Mouse (Mus musculus): ENCODE measurements at regions not wholly inside any gene's neighbourhood (a gene's known extent, or its start where the extent isn't known, plus 50 kb on each side); places are given as distances from the start of the nearest gene placed in this dataset.

DNA sequence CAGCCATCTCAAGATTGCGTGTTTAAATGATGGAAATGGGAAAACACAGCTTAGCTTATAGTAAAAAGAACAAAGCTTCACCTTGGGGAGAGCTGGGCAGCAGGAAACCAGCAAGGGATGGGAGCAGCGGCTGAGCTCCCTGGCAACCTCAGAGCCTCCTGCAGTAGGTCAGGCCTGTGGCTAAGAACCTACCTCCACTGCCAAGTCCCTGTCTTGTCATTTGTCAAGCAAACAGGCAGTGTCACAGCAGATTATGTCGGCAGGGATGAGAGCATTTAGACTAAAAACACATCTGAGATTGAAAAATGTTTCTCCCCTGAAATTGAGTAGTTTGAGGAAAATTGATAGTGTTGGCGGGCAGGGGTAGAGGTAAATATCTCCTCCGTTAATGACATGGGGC, 214.8 kb downstream of the Abcc12 start:
- Histone ChIP-seq H3K27me3 (replicated peaks) (peaks cover 2% of the 10 kb centered on the region), H3K36me3 (replicated peaks; ENCODE audit: low read length) (no peaks in the 10 kb centered on the region), H3K4me1 (no peaks in the 10 kb centered on the region), H3K4me3 (replicated peaks) (no peak overlapping the region), H3K9me3 (no peaks in the 10 kb centered on the region)
- TF ChIP-seq FLI1 (IDR thresholded peaks at IDR 0.05; ENCODE audit: low read length), result no peak

DNA sequence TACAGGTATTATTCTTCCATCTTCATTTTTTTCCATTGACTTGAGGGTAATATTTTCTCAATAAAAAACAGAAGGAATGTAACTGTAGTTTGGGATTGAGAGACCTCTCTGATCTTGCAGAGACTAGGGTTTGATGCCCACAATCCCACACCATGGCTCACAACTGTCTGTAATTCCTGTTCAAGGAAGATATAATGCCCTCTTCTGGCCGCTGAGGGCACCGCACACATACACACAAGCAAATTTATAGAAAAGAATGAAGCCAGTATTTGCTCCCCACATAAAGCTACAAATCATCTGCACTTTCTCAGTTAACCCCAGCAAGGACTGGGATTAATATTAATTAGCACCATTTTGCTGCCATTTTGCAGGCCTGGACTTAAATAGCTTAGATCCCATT, 215.6 kb downstream of the Abcc12 start:
- Histone ChIP-seq H3K4me1 (no peaks in the 10 kb centered on the region), H3K4me3 (replicated peaks) (no peak overlapping the region), H3K9me3 (no peaks in the 10 kb centered on the region), H3K36me3 (replicated peaks; ENCODE audit: low read length) (no peaks in the 10 kb centered on the region), H3K27me3 (replicated peaks) (peaks cover 2% of the 10 kb centered on the region)
- TF ChIP-seq FLI1 (IDR thresholded peaks at IDR 0.05; ENCODE audit: low read length), result no peak
- TF ChIP-seq GATA1 (IDR thresholded peaks at IDR 0.05; ENCODE audit: borderline replicate concordance, low read length), result no peak

DNA sequence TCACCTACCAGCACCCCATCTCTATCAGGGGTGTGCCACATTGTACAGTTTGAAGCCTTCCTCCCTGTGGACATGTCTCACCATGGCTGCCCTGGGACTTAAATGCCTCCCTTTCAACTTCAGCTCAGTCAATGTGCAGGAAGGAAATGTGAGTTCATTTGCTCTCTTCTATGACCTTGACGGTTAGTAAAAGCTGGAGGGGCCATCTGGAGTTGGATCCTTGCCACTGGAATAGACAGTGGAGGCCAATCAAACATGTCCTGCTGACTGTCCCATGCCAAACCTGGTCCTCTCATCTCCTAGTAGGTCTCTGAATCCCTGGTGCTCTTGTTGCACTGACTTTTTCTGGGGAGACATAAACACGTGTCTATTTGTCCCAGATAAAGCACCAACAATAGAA, 220.2 kb downstream of the Abcc12 start:
- Histone ChIP-seq H3K9me3 (no peaks in the 10 kb centered on the region), H3K36me3 (replicated peaks; ENCODE audit: low read length) (no peaks in the 10 kb centered on the region), H3K4me3 (replicated peaks) (no peak overlapping the region), H3K4me1 (no peaks in the 10 kb centered on the region), H3K27me3 (replicated peaks) (peaks cover 2% of the 10 kb centered on the region)
- TF ChIP-seq FLI1 (IDR thresholded peaks at IDR 0.05; ENCODE audit: low read length), result no peak
- no peak for TF ChIP-seq GATA1 (IDR thresholded peaks at IDR 0.05; ENCODE audit: borderline replicate concordance, low read length)

DNA sequence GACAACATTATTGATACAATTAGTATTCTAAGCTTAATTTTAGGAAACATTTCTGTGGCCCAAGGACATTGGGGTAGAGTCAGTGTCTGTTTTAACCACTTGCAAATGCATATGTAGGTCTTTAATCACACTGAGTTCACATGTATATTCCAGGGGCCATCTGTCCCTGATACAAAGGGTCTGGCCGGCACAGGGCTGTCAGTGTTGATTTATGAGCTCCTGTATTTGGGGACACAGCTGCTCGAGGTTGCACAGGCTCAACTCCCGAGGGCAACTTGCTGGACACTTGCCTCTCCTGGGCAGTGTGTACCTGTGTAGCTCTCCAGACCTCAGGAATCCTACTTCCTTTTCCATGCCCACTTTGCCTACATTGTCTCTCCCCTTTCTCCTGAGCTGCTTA, 221.0 kb downstream of the Abcc12 start:
- TF ChIP-seq GATA1 (IDR thresholded peaks at IDR 0.05; ENCODE audit: borderline replicate concordance, low read length), result no peak
- TF ChIP-seq FLI1 (IDR thresholded peaks at IDR 0.05; ENCODE audit: low read length), result no peak
- no peak overlapping the region for H3K4me3 ChIP-seq (replicated peaks)
- no peaks in the 10 kb centered on the region for H3K9me3 ChIP-seq
- no peaks in the 10 kb centered on the region for H3K36me3 ChIP-seq (replicated peaks; ENCODE audit: low read length)
- peaks cover 2% of the 10 kb centered on the region for H3K27me3 ChIP-seq (replicated peaks)
- H3K4me1 ChIP-seq, result no peaks in the 10 kb centered on the region

DNA sequence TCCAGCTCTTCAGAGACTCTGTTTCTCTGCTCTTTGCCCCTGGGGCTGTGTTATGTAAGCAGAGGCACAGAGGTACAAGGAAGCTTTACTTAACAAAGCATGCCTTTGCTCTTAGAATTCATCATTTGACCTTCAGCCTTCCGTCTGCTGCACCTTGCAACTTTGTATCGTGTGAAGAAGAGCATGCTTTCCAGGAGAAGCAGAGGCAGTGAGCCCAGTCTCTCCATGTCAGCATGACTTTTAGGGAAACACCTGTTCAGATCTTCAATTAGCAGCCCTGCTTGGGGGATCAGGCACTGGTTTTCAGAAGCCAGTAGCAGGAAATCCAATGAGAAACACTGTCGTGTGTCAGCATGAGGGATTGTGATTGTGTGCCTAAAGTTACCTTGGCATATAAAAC, 226.7 kb downstream of the Abcc12 start:
- no peaks in the 10 kb centered on the region for H3K36me3 ChIP-seq (replicated peaks; ENCODE audit: low read length)
- no peaks in the 10 kb centered on the region for H3K27me3 ChIP-seq (replicated peaks)
- H3K4me1 ChIP-seq, result peaks cover 13% of the 10 kb centered on the region
- 0 out of 2 replicates have a peak, but pooled peaks cover 3% of the 10 kb centered on the region for H3K9me3 ChIP-seq
- no peak overlapping the region for H3K4me3 ChIP-seq (replicated peaks)
- no peak for TF ChIP-seq FLI1 (IDR thresholded peaks at IDR 0.05; ENCODE audit: low read length)
- no peak for TF ChIP-seq GATA1 (IDR thresholded peaks at IDR 0.05; ENCODE audit: borderline replicate concordance, low read length)

DNA sequence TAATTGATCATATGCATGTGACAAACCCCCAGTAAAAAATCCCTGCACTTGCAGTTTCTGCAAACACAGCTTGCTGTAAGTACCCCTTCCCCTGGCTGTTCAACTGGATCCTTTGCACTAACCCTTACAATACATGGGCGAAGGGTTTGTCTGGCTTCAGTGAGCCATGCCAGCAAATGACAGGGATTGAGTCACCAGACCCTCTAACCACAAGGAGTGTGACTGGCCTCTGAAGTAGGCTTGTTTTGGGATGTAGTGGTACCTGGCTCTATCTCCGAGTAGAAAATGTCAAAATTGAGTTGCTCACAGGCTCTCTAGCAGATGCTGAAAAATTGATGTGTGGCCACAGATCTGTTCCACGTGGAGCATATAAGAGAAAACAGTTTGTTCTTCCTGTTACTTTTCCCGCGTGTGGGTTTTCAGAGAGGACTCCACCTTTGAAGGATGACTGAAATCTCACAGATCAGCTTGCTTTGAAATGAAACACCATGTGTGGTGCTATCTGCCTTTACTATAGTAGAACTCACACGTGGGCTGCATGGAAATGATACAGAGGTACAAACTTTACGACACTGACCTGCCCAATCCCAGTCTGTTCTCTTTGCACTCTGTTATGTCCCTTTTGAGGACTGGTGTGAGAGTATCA, 228.8 kb downstream of the Abcc12 start:
- TF ChIP-seq GATA1 (IDR thresholded peaks at IDR 0.05; ENCODE audit: borderline replicate concordance, low read length) (no peak), FLI1 (IDR thresholded peaks at IDR 0.05; ENCODE audit: low read length) (no peak)
- H3K4me3 ChIP-seq (replicated peaks), result no peak overlapping the region
- H3K27me3 ChIP-seq (replicated peaks), result no peaks in the 10 kb centered on the region
- peaks cover 14% of the 10 kb centered on the region for H3K9me3 ChIP-seq
- no peaks in the 10 kb centered on the region for H3K36me3 ChIP-seq (replicated peaks; ENCODE audit: low read length)
- peaks cover 13% of the 10 kb centered on the region for H3K4me1 ChIP-seq

DNA sequence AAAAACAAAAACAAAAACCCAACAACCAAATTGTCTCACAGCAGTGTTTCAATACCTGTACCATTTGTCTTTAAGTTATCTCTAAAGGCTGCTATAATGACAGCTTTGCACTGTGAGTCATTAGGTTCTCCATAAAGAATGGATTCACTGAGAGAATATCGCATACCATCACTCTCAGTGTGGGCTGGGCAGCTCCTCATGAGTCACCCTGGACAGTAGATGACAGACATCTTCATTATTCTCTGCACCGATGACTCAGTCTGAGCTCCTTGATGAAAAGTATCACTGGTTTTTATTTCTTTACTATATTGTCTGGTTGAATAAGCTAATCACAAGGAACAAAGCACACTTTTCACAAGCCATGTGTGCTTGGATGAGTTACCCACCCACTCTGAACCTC, 230.4 kb downstream of the Abcc12 start:
- Histone ChIP-seq H3K27me3 (replicated peaks) (no peaks in the 10 kb centered on the region), H3K9me3 (peaks cover 14% of the 10 kb centered on the region)
- TF ChIP-seq GATA1 (IDR thresholded peaks at IDR 0.05; ENCODE audit: borderline replicate concordance, low read length) (no peak), FLI1 (IDR thresholded peaks at IDR 0.05; ENCODE audit: low read length) (no peak)

DNA sequence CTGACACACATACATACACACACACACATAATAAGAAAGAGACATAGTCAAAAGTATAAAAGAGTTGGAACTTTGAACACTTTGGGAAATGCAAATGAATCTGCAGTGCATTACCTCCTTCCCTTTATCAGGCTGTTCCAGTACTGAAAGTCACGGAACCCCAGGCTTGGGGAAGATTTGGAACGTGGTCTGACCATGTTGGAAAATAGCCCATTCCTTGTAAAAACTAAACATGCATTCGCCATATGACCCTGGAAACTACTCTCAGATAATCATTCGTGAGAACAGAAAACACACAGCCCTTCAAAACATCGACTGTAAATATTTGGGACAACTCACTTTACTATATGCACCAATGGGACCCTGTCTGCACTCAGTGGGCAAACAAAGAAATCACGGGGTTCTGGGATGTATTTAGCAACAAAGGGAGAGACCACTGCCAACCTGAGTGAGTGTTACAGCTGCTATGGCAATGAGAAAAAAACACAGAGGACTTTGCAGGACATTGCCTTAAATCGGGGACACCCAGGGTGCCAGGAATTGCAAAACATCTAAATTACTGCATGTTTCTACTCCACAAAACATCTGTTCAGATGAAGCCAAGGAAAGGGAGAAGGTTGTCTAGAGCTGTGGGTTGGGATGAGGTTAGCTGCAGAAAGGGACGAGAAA, 238.3 kb downstream of the Abcc12 start:
- Histone ChIP-seq H3K4me3 (replicated peaks) (no peak overlapping the region), H3K27me3 (replicated peaks) (no peaks in the 10 kb centered on the region), H3K4me1 (no peaks in the 10 kb centered on the region), H3K36me3 (replicated peaks; ENCODE audit: low read length) (no peaks in the 10 kb centered on the region), H3K9me3 (0 out of 2 replicates have a peak, but pooled peaks cover 4% of the 10 kb centered on the region)
- no peak for TF ChIP-seq FLI1 (IDR thresholded peaks at IDR 0.05; ENCODE audit: low read length)
- TF ChIP-seq GATA1 (IDR thresholded peaks at IDR 0.05; ENCODE audit: borderline replicate concordance, low read length), result no peak

More for the DNA sequence above, 230.4 kb downstream of the Abcc12 start:
- Histone ChIP-seq H3K4me3 (replicated peaks) (no peak overlapping the region), H3K36me3 (replicated peaks; ENCODE audit: low read length) (no peaks in the 10 kb centered on the region), H3K4me1 (peaks cover 13% of the 10 kb centered on the region)

DNA sequence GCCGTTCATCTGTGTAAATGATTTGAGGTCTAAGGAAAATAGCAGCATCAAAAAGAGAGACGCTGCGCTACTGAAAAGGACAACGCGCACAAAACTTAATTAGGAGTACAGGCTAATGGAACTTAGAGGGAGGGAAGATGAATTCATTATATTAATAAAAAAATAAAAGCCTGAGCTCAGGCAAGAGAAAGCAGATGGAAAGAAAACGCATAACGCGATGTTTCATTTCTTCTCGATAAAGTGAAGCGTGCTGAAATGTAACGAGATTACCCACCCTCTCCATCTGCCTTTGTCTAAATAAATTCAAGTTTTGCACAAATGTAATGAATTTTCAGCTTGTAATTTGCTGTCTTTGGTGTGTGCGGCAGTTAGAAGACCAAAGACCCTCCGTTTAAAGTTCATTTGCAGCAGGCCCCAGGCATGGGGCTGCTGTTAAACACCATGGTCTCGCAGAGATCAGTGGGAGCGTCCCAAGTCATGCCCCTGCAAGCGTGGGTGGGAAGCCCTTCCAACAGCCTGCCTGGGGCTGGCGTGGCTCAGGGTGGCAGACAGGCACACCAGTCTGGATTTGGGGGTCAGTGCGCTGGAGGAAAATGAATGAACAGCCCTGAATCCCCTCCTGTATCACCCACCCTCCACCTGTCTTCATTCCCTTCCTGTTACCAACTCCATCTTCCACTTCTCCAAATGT, 241.8 kb downstream of the Abcc12 start:
- TF ChIP-seq FLI1 (IDR thresholded peaks at IDR 0.05; ENCODE audit: low read length) (no peak), GATA1 (IDR thresholded peaks at IDR 0.05; ENCODE audit: borderline replicate concordance, low read length) (no peak)
- Histone ChIP-seq H3K4me3 (replicated peaks) (no peak overlapping the region), H3K4me1 (no peaks in the 10 kb centered on the region), H3K27me3 (replicated peaks) (peaks cover 2% of the 10 kb centered on the region), H3K36me3 (replicated peaks; ENCODE audit: low read length) (no peaks in the 10 kb centered on the region), H3K9me3 (no peaks in the 10 kb centered on the region)

DNA sequence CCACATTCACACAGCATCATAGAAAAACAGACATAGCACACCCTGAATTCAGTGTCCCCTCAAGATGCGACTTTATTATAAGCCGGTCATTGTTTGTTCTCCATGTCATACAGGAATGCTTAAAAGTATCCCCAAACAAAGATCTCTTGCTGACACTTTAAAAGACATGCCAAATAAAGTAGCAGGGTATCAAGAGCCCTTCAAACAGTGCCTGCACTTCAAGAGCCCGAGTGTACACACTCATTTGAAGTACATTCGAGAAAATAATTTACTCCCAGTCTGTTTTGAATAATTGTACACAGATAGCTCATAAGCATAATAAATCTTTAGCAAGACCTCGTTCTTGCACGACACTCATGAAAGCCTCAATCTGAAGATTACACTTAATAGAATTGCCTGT, 249.1 kb downstream of the Abcc12 start:
- Histone ChIP-seq H3K9me3 (0 out of 2 replicates have a peak, but pooled peaks cover 2% of the 10 kb centered on the region), H3K27me3 (replicated peaks) (peaks cover 3% of the 10 kb centered on the region), H3K36me3 (replicated peaks; ENCODE audit: low read length) (no peaks in the 10 kb centered on the region), H3K4me1 (no peaks in the 10 kb centered on the region), H3K4me3 (replicated peaks) (no peak overlapping the region)
- no peak for TF ChIP-seq FLI1 (IDR thresholded peaks at IDR 0.05; ENCODE audit: low read length)
- no peak for TF ChIP-seq GATA1 (IDR thresholded peaks at IDR 0.05; ENCODE audit: borderline replicate concordance, low read length)
